Mouse (Mus musculus) v-Abl transformed pro-B cells (cell line): Measurements from ENCODE around the gene Gm11634.
"Not testable (repeated sequence)": the region's sequence is repeated elsewhere in the genome, so short reads cannot be mapped to it uniquely, and the experiment has no call there.

ENCODE experiments used
- in situ Hi-C, 2 experiments: fragments of 400-800 bp; cut with MboI; formaldehyde crosslinking; loops; one replicate each; pipeline ENCODE4 v1.15.1; 2025; ENCODE audit not compliant: unreplicated experiment in 2 of 2

The Gm11634 gene

GRCm38 (mm10) chr11:101599156-101599555 lies at the start of gene Gm11634:
Gene Gm11634, minus strand, starts transcription at chr11:101599256.
- in situ Hi-C loops = no loop called here

GRCm38 (mm10) chr11:101647093-101647492 lies 48.0 kb upstream of the Gm11634 start:
- in situ Hi-C loops = not testable (repeated sequence)

DNA sequence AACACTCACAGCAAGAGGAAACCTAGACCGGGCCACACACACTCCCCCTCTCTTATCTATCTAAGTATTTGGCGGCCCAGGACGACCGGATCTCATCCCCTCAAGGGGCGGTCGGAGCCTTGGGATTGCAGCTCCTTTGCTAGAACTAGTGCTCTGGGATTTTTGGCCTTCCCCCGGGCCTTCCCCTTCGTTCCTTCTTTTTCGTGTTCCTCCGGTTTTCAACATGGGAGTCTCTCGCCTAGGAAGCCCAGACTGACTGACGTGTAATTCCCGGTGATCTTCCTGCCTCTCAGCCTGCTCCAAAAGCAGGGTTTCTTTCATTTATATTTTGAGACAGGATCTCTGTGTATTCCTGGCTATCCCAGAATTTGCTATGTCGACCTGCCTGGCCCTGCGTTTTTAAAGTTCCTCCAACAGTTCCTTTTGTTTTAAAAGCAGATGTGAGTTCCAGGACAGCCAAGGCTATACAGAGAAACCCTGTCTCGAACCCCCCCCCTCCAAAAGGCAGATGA lies 47.3 kb upstream of the Gm11634 start:
- in situ Hi-C loops = not testable (repeated sequence)

DNA sequence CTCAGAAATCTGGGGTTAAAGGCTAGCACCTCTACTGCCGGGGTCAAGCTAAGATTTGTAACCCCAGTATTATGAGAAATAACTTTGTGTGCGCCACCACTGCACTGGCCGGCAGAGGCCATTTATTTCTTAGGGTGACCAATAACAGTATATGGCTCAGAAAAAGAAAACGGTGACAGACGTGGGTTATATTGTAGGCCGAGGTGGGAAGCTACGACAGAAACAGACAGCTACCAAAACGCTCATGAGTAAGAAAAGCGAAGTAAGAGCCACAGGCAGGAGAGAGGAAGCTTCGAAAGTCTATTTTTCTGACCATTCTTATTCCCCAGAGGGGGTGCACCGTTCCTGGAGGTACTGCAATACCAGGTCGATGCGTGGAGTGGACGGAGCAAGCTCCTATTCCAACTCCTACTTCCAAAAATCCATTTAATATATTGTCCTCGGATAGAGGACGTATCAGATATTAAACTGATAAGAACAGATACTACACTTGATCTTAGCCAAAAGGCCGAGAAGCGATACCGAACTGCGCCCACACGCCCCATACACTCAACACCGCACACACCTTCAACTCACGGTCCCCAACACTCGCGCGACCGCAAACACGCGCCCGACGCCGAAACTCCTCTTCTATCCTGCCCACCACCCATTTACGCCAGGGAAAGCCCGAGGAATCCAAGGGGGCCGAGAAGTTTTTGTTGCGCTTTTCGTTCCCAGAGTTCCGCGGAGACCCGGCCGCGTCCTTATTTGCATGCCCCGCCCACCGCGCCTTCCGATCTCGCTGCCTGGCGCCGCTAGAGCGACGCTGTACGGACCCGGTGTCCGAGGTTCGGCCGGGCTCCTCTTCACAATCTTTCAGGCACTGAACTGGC lies 46.6 kb upstream of the Gm11634 start:
- in situ Hi-C loops = not testable (repeated sequence)

DNA sequence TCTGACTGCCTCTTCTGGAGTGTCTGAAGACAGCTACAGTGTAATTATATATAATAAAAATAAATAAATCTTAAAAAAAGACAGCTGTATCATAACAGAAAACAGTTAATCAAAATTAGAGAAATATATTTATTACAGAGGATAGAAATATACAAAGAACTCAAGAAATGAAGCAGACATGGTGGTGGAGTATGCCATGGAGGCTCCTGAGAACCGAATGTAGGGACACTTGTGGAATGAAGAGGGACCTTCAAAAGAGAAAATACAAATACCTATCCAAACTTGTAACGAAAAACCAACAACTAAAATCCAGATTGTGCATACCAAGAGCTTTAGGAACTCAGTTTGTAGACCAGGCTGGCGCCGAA lies 46.0 kb upstream of the Gm11634 start:
- in situ Hi-C loops = not testable (repeated sequence)

DNA sequence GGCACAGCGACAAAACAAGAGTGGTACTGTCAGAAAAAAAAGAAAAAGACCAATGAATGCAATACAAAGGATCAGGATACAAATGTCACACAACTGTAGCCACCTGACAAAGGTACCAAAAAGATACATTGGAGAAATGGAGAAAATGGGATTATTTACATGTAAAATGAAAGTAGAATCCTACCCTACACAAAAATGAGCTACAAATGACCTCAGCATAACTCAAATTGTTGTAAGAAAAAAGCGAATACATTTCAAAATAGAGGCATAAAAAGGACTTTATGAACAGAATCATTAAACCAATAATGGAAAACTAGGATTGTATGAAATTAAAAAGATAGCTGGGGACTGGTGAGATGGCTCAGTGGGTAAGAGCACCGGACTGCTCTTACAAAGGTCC lies 45.5 kb upstream of the Gm11634 start:
- in situ Hi-C loops = no loop called here

DNA sequence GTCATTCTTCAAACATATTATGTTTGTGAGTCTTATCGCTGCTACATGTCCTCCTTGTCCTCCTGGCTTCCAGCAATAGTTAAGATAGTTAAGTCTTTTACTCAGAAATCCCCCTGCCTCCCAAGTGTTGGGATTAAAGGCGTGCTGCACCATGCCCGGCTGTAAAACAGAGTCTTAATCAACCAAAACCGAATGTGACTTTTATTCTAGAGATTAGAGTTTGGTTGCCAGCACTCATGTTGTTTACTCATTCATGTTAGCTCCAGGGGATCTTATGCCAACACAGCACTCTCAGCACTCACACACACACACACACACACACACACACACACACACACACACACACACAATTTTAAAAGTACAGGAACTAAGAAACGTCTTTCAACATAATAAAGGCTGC lies 43.9 kb upstream of the Gm11634 start:
- in situ Hi-C loops = no loop called here

- in situ Hi-C loops = not testable (repeated sequence)
Measured at GRCm38 (mm10) chr11:101641710-101642642, 42.9 kb upstream of the Gm11634 start.

- in situ Hi-C loops = not testable (repeated sequence)
Measured at GRCm38 (mm10) chr11:101640857-101641709, 42.0 kb upstream of the Gm11634 start.

- in situ Hi-C loops = no loop called here
Measured at GRCm38 (mm10) chr11:101639761-101640160, 40.7 kb upstream of the Gm11634 start.

DNA sequence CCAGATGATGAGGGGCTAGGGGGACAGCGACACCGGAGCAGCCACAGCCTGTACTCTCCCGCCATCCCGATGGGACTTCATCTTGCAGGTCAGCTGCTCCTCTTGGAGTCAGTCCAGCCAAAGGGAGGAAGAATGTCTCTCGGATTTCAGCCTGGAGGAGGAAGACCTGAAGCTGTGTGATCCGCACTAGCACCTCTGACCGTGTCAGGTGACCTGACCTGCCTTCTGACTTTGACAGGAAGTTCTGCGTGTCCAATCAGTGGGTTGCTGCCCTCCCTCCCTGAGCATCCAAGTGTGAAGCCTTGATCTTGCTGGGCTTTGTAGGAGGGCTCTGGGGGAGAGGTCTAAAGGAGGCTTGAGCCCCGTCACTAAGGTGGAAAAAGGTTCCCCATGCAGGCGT lies 36.6 kb upstream of the Gm11634 start:
- in situ Hi-C loops = no loop called here

- in situ Hi-C loops = not testable (repeated sequence)
Measured at GRCm38 (mm10) chr11:101628733-101629417, 29.8 kb upstream of the Gm11634 start.

DNA sequence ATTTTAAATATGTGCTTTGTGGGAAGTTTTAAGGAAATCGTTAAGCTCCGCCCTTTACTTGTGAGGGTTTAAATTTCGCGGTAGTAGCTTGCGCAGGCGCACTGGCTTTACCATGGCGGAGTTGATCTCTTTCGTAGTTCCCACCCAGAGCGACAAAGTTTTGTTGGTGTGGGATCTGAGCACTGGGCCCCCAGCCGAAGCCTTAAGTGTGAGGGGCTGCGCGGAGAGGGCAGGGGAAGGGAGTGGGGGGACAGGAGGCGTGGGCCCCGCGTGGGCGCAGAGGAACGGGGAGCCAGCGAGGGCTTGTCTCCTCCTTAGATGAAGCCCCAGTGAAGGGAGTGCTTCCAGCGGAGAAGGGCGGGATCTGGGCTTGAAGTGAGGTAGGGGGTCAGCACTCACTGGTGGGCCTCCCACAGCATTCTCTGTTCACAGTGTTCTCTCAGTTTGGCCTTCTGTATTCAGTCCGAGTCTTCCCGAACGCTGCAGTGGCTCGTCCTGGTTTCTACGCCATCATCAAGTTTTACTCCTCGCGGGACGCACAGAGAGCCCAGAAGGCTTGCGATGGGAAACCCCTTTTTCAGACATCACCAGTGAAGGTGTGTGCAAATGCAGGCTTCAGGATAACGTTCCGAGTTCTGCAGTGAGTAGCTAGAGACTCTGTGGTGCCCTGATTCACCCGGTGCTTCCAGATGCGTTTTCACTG lies 29.0 kb upstream of the Gm11634 start:
- in situ Hi-C loops = no loop called here

DNA sequence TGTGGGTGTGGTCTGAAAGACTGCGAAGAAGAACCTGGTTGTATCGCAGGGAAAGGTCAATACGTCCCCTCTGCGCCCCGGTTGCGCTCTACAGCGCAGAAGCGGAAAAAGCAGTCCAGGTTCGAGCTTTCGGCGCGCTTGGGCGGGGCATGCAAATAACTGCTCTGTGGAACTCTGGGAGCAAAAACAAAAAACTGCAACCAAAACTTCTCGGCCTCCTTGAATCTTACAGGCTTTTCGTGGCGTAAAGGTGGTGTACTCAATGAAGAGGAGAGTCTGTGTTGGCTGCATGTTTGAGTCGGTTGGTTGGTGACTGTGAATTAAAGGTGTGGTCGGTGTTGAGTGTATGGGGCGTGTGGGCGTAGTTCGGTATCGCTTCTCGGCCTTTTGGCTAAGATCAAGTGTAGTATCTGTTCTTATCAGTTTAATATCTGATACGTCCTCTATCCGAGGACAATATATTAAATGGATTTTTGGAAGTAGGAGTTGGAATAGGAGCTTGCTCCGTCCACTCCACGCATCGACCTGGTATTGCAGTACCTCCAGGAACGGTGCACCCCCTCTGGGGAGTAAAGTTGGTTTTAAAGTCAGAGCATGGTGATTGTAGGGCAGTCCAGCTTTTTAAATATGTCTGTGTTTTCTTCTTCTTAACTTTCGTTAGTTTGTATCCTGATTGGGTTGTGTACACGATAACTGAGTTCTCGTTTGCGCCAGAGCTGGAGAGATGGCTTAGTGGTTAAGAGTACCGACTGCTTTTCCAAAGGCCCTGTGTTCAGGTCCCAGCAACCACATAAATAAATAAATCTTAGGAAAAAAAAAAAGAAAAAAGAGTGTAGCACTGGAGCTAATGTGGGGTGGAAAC lies 28.2 kb upstream of the Gm11634 start, which contains the start of gene Rdm1:
Gene Rdm1 (plus strand): TSS at position 201 of the 862 bp plus-strand sequence.
- in situ Hi-C loops = no loop called here

- in situ Hi-C loops = no loop called here
Measured at GRCm38 (mm10) chr11:101626649-101626994, 27.6 kb upstream of the Gm11634 start.

- in situ Hi-C loops = not testable (repeated sequence)
Measured at GRCm38 (mm10) chr11:101620022-101620655, 21.1 kb upstream of the Gm11634 start.

- in situ Hi-C loops = no loop called here
Measured at GRCm38 (mm10) chr11:101618596-101618995, 19.5 kb upstream of the Gm11634 start.

DNA sequence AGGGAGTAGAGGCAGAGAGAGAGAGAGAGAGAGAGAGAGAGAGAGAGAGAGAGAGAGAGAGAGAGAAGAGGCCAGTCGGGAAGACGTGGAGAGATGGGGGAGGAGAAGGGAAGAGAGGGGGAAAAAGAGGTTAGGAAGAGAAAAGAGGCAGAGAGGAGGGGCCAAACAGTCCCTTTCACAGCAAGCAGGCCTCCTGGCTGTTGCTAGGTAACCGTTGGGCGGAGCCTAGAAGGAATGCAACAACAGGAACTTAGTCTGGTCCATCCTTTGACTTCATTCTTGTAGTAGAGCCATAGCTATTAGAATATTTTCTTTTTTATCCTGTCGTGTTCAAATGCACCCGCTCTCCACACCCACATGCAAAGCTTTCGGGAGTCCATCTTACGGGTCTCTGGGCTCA lies 18.8 kb upstream of the Gm11634 start:
- in situ Hi-C loops = no loop called here
